Mouse (Mus musculus) cerebellum, adult 2 months (tissue): ENCODE results near the gene Gm36210.

Source experiments
- CTCF ChIP-seq: fragments of 200-500 bp; IDR thresholded peaks from 2 replicates; pipeline ENCODE4 v1.5.1; 2011; ENCODE audit warnings: low read depth, mild to moderate bottlenecking, control low read depth, low read length, moderate library complexity, borderline replicate concordance; ENCODE audit not compliant: insufficient read depth
- POLR2A ChIP-seq: fragments of 200-500 bp; IDR thresholded peaks from 2 replicates; pipeline ENCODE4 v1.6.1; 2011; ENCODE audit warnings: low read length, control low read depth, borderline replicate concordance; ENCODE audit not compliant: insufficient read depth

DNA sequence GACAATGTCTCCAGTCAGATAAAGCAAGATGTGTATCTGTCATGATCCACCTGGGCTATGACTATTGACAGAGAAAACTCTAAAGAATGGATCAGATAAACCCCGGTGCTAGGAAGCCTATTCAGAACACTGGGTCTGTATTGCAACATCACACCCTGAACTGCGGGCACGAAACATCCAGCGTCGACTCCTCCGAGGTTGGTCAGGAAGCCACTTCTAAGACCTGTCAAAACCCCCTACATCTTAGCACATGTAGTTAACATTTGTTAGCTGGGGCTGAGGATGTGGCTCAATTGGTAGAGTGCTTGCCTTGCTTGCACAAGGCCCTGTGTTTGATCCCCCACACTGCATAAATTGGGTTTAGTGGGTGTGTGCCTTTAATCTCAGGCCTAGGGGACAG, 42.1 kb upstream of the Gm36210 start:
- TF ChIP-seq CTCF (no peak), POLR2A (no peak)
